Mouse (Mus musculus) kidney, adult 2 months (tissue): ENCODE results near the gene Ttyh1.

Source experiments
- CTCF ChIP-seq: fragments of 200-500 bp; conservative IDR thresholded peaks from 2 replicates; pipeline ENCODE4 v1.5.1; 2011; ENCODE audit warnings: low read depth, mild to moderate bottlenecking, control low read depth, low read length, moderate library complexity, mixed read lengths; ENCODE audit not compliant: insufficient read depth, insufficient read length
- POLR2A ChIP-seq: fragments of 200-500 bp; IDR thresholded peaks from one replicate; pipeline ENCODE4 v1.6.1; 2011; ENCODE audit warnings: low read depth, low read length, control low read depth

DNA sequence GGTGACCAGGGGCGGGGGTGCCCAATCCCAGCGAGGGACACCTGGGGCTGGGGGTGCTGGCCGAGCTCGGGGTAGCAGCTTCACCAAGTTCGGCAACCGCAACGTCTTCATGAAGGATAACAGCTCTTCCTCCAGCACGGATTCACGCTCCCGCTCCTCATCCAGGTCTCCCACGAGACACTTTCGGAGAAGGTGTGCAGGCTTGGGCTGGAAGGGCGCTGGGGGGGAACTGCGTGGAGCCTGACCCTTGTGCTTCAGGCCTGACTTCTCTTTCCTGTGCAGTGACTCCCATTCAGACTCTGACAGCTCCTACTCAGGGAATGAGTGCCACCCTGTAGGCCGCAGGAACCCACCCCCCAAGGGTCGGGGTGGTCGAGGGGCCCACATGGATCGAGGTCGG is 24.3 kb downstream of the Ttyh1 start:
- TF ChIP-seq CTCF (no peak), POLR2A (no peak)
